Mouse (Mus musculus): ENCODE measurements around the gene Ankrd2. TPM values are rescaled to one million over a fixed set of nuclear protein-coding genes. Genes with fewer than 3 reads are reported as not detected.
A peak's percentile ranks its signal among the peaks of the same experiment; 100 is the strongest.

Gene Ankrd2
- total and polyA plus RNA-seq, 2 experiments from 2014 or later: 0.14 TPM; not detected in 1

DNA sequence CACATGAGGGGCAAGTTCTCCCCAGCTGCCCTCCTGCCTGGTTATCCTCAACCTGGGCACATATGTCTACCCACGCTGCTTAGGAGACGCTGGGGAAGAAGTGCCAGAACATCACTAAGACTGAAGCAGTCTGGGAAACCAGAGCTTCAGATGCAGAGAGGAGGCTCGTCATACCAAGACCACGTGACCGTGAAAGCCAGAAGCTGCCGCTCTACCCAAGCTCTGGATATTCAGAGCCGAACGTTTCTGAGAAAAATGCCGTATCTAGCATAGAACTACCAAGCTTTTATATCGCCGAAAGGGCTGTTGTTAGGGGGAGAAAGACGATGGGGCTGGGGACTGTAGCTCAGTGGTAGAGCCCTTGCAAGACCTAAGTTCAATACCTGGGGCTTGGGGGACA, 2.5 kb downstream of the Ankrd2 start:
- 88% methylated on average over 12 of the region's 12 CpGs for WGBS
- Histone ChIP-seq H3K27me3 (ENCODE audit: control insufficient read depth, insufficient read depth, low read length) (0 out of 2 replicates have a peak, but pooled peaks cover 2% of the 10 kb centered on the region), H3K9me3 (replicated peaks; ENCODE audit: control insufficient read depth, low read length) (no peaks in the 10 kb centered on the region)

DNA sequence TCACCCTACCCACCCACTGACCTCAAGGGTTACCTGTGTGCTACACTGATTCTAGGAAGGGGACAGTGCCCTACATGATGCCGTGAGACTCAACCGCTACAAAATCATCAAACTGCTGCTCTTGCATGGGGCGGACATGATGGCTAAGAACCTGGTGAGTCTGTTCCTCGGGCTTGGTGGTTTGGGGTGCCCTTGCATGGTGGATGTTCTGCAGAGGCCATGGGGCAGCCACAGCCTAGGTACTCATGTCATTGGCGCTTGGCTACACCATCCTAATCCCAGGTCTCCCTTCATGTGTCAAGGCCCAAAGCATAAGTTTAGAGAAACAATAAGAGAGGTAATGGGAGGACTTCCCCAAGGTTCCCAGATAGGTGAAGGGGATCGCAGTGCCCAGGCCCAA, 8.2 kb downstream of the Ankrd2 start:
- no peak for TF ChIP-seq EP300 (IDR thresholded peaks at IDR 0.05; ENCODE audit: low read depth)
- TF ChIP-seq CTCF (IDR thresholded peaks at IDR 0.05; ENCODE audit: low read depth): no peak
- peaks cover 7% of the 10 kb centered on the region; the same call in 1 of the 2 replicates for H3K4me1 ChIP-seq (ENCODE audit: control insufficient read depth, insufficient read depth)
- no peak overlapping the region for H3K4me2 ChIP-seq (ENCODE audit: low read depth, low read length)
- no peak overlapping the region for H3K27ac ChIP-seq (ENCODE audit: low read depth)
- 91% methylated on average over 6 of the region's 6 CpGs for WGBS
- H3K9me3 ChIP-seq (replicated peaks; ENCODE audit: control insufficient read depth, low read length): no peaks in the 10 kb centered on the region
- H3K4me3 ChIP-seq (ENCODE audit: low read depth, low read length): no peak overlapping the region
- no peaks in the 10 kb centered on the region for H3K36me3 ChIP-seq (replicated peaks; ENCODE audit: control insufficient read depth, insufficient read depth, low read length)
- DNase-seq (ENCODE audit: low spot score) (no peak), ATAC-seq (ENCODE audit: insufficient read depth, low read depth) (no peak)
- H3K27me3 ChIP-seq (ENCODE audit: control insufficient read depth, insufficient read depth, low read length): 0 out of 2 replicates have a peak, but pooled peaks cover 2% of the 10 kb centered on the region
- H3K9ac ChIP-seq (replicated peaks; ENCODE audit: low read depth, low read length): no peak overlapping the region

More for the DNA sequence above, 2.5 kb downstream of the Ankrd2 start:
- ATAC-seq (ENCODE audit: insufficient read depth, low read depth) (no peak), DNase-seq (ENCODE audit: low spot score) (no peak)
- Histone ChIP-seq H3K4me1 (ENCODE audit: control insufficient read depth, insufficient read depth) (no peaks in the 10 kb centered on the region), H3K4me2 (ENCODE audit: low read depth, low read length) (no peak overlapping the region), H3K27ac (ENCODE audit: low read depth) (no peak overlapping the region), H3K4me3 (ENCODE audit: low read depth, low read length) (no peak overlapping the region), H3K36me3 (replicated peaks; ENCODE audit: control insufficient read depth, insufficient read depth, low read length) (peaks cover 13% of the 10 kb centered on the region), H3K9ac (replicated peaks; ENCODE audit: low read depth, low read length) (no peak overlapping the region)
- TF ChIP-seq EP300 (IDR thresholded peaks at IDR 0.05; ENCODE audit: low read depth) (no peak), CTCF (IDR thresholded peaks at IDR 0.05; ENCODE audit: low read depth) (no peak)

- 20% methylated on average over 23 of the region's 23 CpGs for WGBS
- ATAC-seq (ENCODE audit: insufficient read depth, low read depth): peak; percentile 93
These were observed 9.7 kb downstream of the Ankrd2 start, which contains the start of gene Hoga1 for GRCm38 (mm10) chr19:42045269-42046102. Hoga1 (plus strand) TSS chr19:42045610.

GRCm38 (mm10) chr19:42050251-42050650, 14.5 kb downstream of the Ankrd2 start:
- Histone ChIP-seq H3K27ac (ENCODE audit: low read depth) (no peak overlapping the region), H3K4me3 (ENCODE audit: low read depth, low read length) (no peak overlapping the region), H3K4me1 (ENCODE audit: control insufficient read depth, insufficient read depth) (peaks cover 7% of the 10 kb centered on the region; the same call in 1 of the 2 replicates), H3K27me3 (ENCODE audit: control insufficient read depth, insufficient read depth, low read length) (no peaks in the 10 kb centered on the region), H3K36me3 (replicated peaks; ENCODE audit: control insufficient read depth, insufficient read depth, low read length) (no peaks in the 10 kb centered on the region), H3K4me2 (ENCODE audit: low read depth, low read length) (no peak overlapping the region), H3K9me3 (replicated peaks; ENCODE audit: control insufficient read depth, low read length) (no peaks in the 10 kb centered on the region), H3K9ac (replicated peaks; ENCODE audit: low read depth, low read length) (no peak overlapping the region)
- no peak for ATAC-seq (ENCODE audit: insufficient read depth, low read depth)
- WGBS: 74% methylated on average over 1 of the region's 1 CpGs
- DNase-seq (ENCODE audit: low spot score): no peak
- TF ChIP-seq CTCF (IDR thresholded peaks at IDR 0.05; ENCODE audit: low read depth) (no peak), EP300 (IDR thresholded peaks at IDR 0.05; ENCODE audit: low read depth) (no peak)

More at GRCm38 (mm10) chr19:42045269-42046102, 9.7 kb downstream of the Ankrd2 start, which contains the start of gene Hoga1:
- H3K27me3 ChIP-seq (ENCODE audit: control insufficient read depth, insufficient read depth, low read length): no peaks in the 10 kb centered on the region
- TF ChIP-seq CTCF (IDR thresholded peaks at IDR 0.05; ENCODE audit: low read depth) (peak; percentile 86), EP300 (IDR thresholded peaks at IDR 0.05; ENCODE audit: low read depth) (no peak)
- no peak within 1 kb of the TSS for H3K27ac ChIP-seq (ENCODE audit: low read depth)
- DNase-seq (ENCODE audit: low spot score): peak; percentile 89
- H3K36me3 ChIP-seq (replicated peaks; ENCODE audit: control insufficient read depth, insufficient read depth, low read length): no peaks in the 10 kb centered on the region
- peak within 1 kb of the TSS; percentile 63 for H3K4me2 ChIP-seq (ENCODE audit: low read depth, low read length)
- no peaks in the 10 kb centered on the region for H3K9me3 ChIP-seq (replicated peaks; ENCODE audit: control insufficient read depth, low read length)
- H3K4me1 ChIP-seq (ENCODE audit: control insufficient read depth, insufficient read depth): peaks cover 7% of the 10 kb centered on the region; the same call in 1 of the 2 replicates
- H3K4me3 ChIP-seq (ENCODE audit: low read depth, low read length): peak within 1 kb of the TSS; percentile 44
- H3K9ac ChIP-seq (replicated peaks; ENCODE audit: low read depth, low read length): peak within 1 kb of the TSS; percentile 48; the same call in 1 of the 2 replicates

DNA sequence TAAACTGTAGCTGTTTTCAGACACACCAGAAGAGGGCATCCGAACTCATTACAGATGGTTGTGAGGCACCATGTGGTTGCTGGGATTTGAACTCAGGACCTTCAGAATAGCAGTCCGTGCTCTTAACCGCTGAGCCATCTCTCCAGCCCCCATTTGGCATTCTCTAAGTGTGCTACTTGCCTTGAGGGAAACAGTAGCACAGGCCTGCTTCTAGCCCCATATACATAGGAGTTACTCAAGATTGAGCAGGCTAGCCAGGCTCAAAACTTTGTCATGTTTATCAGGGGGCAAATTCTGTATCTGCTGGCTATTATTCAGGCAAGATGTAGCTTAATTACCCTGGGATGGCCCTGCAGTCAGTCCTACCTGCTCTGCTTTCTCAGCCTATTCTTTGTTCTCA, 15.6 kb downstream of the Ankrd2 start:
- DNase-seq (ENCODE audit: low spot score) (no peak), ATAC-seq (ENCODE audit: insufficient read depth, low read depth) (no peak)
- 77% methylated on average over 3 of the region's 3 CpGs for WGBS
- no peak overlapping the region for H3K27ac ChIP-seq (ENCODE audit: low read depth)
- no peak overlapping the region for H3K9ac ChIP-seq (replicated peaks; ENCODE audit: low read depth, low read length)
- H3K36me3 ChIP-seq (replicated peaks; ENCODE audit: control insufficient read depth, insufficient read depth, low read length): no peaks in the 10 kb centered on the region
- no peak for TF ChIP-seq EP300 (IDR thresholded peaks at IDR 0.05; ENCODE audit: low read depth)
- TF ChIP-seq CTCF (IDR thresholded peaks at IDR 0.05; ENCODE audit: low read depth): no peak
- no peaks in the 10 kb centered on the region for H3K9me3 ChIP-seq (replicated peaks; ENCODE audit: control insufficient read depth, low read length)
- no peak overlapping the region for H3K4me2 ChIP-seq (ENCODE audit: low read depth, low read length)
- no peaks in the 10 kb centered on the region for H3K27me3 ChIP-seq (ENCODE audit: control insufficient read depth, insufficient read depth, low read length)
- H3K4me3 ChIP-seq (ENCODE audit: low read depth, low read length): no peak overlapping the region
- H3K4me1 ChIP-seq (ENCODE audit: control insufficient read depth, insufficient read depth): no peaks in the 10 kb centered on the region

Data from heart, postnatal 0 days (tissue).